Mouse (Mus musculus) liver, adult 2 months (tissue): ENCODE measurements at regions not wholly inside any gene's neighbourhood (a gene's known extent, or its start where the extent isn't known, plus 50 kb on each side); places are given as distances from the start of the nearest gene placed in this dataset.

ENCODE experiments used
- CTCF ChIP-seq: fragments of 200-500 bp; IDR thresholded peaks from 2 replicates; pipeline ENCODE4 v1.5.1; 2011; ENCODE audit warnings: low read depth, low read length, control low read depth
- POLR2A ChIP-seq: fragments of 200-500 bp; IDR thresholded peaks from 2 replicates; pipeline ENCODE4 v1.6.1; 2011; ENCODE audit warnings: low read length, control low read depth; ENCODE audit not compliant: insufficient read depth; ENCODE audit errors: extremely low read depth

- TF ChIP-seq CTCF = no peak
- TF ChIP-seq POLR2A = no peak
These were observed 116.1 kb downstream of the Rdh14 start for GRCm38 (mm10) chr12:10506721-10507120.
